Mouse (Mus musculus) leukemia stem cell, adult 10-12 weeks (primary cell): ENCODE results near the gene Ppp6c. TPM values are rescaled to one million over a fixed set of nuclear protein-coding genes. Genes with fewer than 3 reads are reported as not detected.

Experiments
- polyA plus RNA-seq: library from polyadenylated mRNA; stranded (reverse); fragments of >175 nt; gene quantifications from 2 replicates; pipeline ENCODE4 v1.2.3, GENCODE M21; 2012; ENCODE audit warnings: low replicate concordance

Ppp6c gene
- polyA plus RNA-seq = 0.87 and 6.5 TPM in 2 replicates

DNA sequence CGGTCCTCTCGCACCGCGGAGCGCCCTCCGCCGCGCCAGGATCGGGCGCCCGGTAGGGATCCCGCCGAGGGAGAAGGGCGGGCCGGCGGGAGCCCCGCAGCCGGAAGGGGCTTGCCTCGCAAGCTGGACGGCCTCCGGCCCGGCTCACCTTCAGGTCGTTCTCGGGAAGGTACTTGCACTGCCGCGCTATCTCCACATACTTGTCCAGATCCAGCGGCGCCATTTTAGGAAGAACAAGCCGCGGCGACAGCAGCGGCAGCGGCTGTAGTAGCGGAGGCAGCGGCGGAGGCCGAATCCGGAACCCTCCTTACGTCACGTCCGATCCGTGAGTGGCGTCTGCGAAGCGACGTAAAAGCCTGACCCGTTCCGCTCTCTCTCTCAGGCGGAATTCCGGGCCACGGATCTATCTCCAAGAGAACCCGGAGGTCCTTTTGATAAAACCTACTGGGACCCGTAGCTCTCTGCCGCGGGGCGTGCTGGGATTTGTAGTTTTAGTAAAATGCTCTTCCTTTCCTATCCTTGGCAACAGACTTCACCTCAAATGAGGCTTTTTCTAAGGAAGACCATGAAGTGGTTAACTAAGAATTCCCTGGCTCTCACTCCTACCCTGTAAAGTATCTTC lies at the start of gene Ppp6c:
TSS of gene Ppp6c (minus strand) at position 433 of the 622 bp plus-strand sequence.

GRCm38 (mm10) chr2:39190561-39191056 lies 35.6 kb downstream of the Ppp6c start, which contains the start of gene Scai:
Scai (minus strand) TSS chr2:39190734.

Other genes starting within 250 kb of the Ppp6c start
- 0.06 TPM in 1 of 2 replicates, not detected in the other for gene Wdr38, start 229.0 kb downstream of the Ppp6c start, polyA plus RNA-seq
- gene Arpc5l, start 221.1 kb downstream of the Ppp6c start, polyA plus RNA-seq = 67.3 and 124 TPM in 2 replicates
- gene Rpl35, start 220.8 kb downstream of the Ppp6c start, polyA plus RNA-seq = 126 and 224 TPM in 2 replicates
- 1.4 and 3.1 TPM in 2 replicates for gene Golga1, start 160.9 kb downstream of the Ppp6c start, polyA plus RNA-seq
- gene Scai, start 35.7 kb downstream of the Ppp6c start, polyA plus RNA-seq = 58.1 and 134 TPM in 2 replicates